Mouse (Mus musculus) heart, embryonic 10.5 days (tissue): ENCODE data around the gene Mob3a. TPM values are rescaled to one million over a fixed set of nuclear protein-coding genes. Genes with fewer than 3 reads are reported as not detected.

Experiments
- DNase-seq: peaks from one replicate; pipeline ENCODE4 v3.0.0-alpha.2; 2017; ENCODE audit warnings: low spot score
- H3K27ac ChIP-seq: fragments of 300-500 bp; sonication (generic); 2 replicates; pipeline ENCODE4 v1.5.1; 2016; ENCODE audit warnings: mild to moderate bottlenecking
- H3K27me3 ChIP-seq: fragments of 300-500 bp; sonication (generic); 2 replicates; pipeline ENCODE4 v1.6.1; 2016; ENCODE audit warnings: mild to moderate bottlenecking; ENCODE audit not compliant: poor library complexity, insufficient read depth, severe bottlenecking
- H3K36me3 ChIP-seq: fragments of 300-500 bp; sonication (generic); 2 replicates; pipeline ENCODE4 v1.6.1; 2016; ENCODE audit warnings: mild to moderate bottlenecking, moderate library complexity
- H3K4me1 ChIP-seq: fragments of 300-500 bp; sonication (generic); 2 replicates; pipeline ENCODE4 v1.6.1; 2016; ENCODE audit warnings: mild to moderate bottlenecking
- H3K4me3 ChIP-seq: fragments of 300-500 bp; sonication (generic); 2 replicates; pipeline ENCODE4 v1.5.1; 2016; ENCODE audit warnings: mild to moderate bottlenecking, moderate library complexity
- H3K9me3 ChIP-seq: fragments of 300-500 bp; sonication (generic); 2 replicates; pipeline ENCODE4 v1.6.1; 2016; ENCODE audit warnings: mild to moderate bottlenecking, moderate library complexity
- WGBS: fragments of 180-500 bp; shearing (Covaris S2); methylation state at CpG from one replicate; pipeline ENCODE4 v1.1.7; 2016; 5-methylcytosine and 5-hydroxymethylcytosine counted together
- polyA plus RNA-seq: library from polyadenylated mRNA; unstranded; fragments of >200 nt; fragmentation: Nextera tagmentation; extraction: Ambion mirVana; gene quantifications from 2 replicates; pipeline ENCODE4 v1.2.1, GENCODE M21; 2016

Mob3a gene
- polyA plus RNA-seq, 1 experiment from 2014 or later, result 56.8 TPM

DNA sequence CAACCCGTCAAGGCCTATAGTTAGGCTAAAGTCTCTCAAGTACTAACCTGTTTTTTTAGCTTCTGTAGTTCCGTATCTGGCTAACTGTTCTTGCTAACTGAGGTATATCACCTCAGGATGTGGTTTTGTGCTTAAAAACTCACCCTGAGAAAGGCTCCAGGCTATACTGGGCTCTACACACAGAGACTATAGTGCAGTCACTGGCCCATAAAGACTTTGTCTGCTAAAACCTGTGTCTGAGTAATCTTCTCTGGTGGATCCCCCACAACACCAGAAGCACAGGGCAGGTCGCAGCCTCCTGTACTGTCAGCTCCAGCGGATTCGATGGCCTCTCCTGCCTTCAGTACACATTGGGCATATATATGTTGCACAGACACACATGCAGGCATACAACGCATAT, 19.8 kb downstream of the Mob3a start:
- Histone ChIP-seq H3K9me3 (no peaks in the 10 kb centered on the region), H3K4me1 (peaks cover 42% of the 10 kb centered on the region), H3K36me3 (peaks cover 34% of the 10 kb centered on the region), H3K27ac (no peak overlapping the region), H3K4me3 (no peak overlapping the region), H3K27me3 (no peaks in the 10 kb centered on the region)
- 93% methylated on average over 6 of the region's 6 CpGs for WGBS
- DNase-seq, result no peak

DNA sequence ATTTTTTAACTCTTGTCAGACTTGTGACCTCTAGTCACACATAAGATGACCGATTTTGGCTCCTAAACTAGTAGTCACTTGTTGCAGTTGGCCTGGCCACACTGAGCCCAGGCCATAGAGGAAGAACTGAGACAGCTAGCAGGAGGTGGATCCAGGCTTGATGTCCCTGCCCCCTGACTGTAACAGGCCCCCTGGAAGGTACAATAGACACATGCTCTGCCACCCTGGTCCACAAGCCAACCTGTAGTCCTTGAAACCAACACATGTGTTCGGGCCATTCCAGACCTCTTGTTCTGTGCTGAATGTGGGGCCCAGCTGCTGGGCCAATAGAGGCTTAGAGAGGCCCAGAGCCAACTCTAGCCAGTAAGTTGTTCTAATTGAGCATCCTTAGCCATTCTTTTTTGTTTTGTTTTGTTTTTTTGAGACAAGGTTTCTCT, 21.5 kb downstream of the Mob3a start:
- no peaks in the 10 kb centered on the region for H3K27me3 ChIP-seq
- DNase-seq, result no peak
- peaks cover 47% of the 10 kb centered on the region for H3K4me1 ChIP-seq
- 88% methylated on average over 2 of the region's 2 CpGs for WGBS
- no peak overlapping the region for H3K4me3 ChIP-seq
- H3K9me3 ChIP-seq, result no peaks in the 10 kb centered on the region
- H3K27ac ChIP-seq, result peak overlapping the region; percentile 98
- peaks cover 17% of the 10 kb centered on the region for H3K36me3 ChIP-seq

- H3K36me3 ChIP-seq, result peaks cover 14% of the 10 kb centered on the region; the same call in 1 of the 2 replicates
- H3K27me3 ChIP-seq, result no peaks in the 10 kb centered on the region
- peak overlapping the region; percentile 98 for H3K27ac ChIP-seq
- H3K4me3 ChIP-seq, result no peak overlapping the region
- DNase-seq, result no peak
- no peaks in the 10 kb centered on the region for H3K9me3 ChIP-seq
- 60% methylated on average over 9 of the region's 9 CpGs for WGBS
- peaks cover 47% of the 10 kb centered on the region for H3K4me1 ChIP-seq
Measured at GRCm38 (mm10) chr10:80679556-80680259, 22.1 kb downstream of the Mob3a start.

DNA sequence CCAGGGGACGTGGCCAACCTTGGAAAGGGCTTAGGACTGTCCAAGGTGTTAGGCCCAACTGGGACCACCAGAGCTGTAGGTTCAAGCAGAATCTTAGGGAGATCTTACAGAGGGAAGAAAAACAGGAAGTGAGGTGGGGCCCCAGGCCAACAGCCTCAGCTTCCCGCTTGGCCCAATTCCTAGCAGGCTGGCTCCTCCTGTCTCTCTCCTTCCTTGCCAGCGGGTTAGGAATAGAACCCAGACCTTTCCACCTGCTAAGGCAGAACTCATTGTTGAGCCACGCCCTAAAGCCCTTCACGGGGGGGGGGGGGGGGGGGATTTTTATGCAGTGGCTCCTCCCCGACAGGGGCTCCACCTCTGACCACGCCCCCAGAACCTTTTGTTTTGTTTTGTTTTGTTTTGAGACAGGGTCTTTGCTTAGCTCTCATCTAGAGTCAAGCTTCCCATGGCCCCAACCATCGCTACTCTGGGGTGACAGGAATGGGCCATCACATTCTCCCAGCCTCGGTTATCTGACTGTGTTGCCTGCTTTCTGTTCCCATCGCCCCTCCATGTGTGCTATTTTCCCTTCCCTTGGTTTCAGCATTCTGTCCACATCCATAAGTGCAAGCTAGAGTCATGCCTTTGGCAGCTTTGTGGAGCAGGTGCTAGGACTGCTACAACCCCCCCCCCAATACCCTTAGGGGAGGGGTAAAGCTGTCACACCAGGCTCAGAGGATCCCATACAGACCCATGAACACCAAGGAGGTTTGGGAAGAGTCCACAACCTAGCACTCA, 23.0 kb downstream of the Mob3a start:
- WGBS, result 49% methylated on average over 10 of the region's 10 CpGs
- Histone ChIP-seq H3K9me3 (no peaks in the 10 kb centered on the region), H3K27me3 (no peaks in the 10 kb centered on the region), H3K4me3 (peak overlapping the region; percentile 95), H3K4me1 (peaks cover 56% of the 10 kb centered on the region), H3K36me3 (peaks cover 12% of the 10 kb centered on the region; the same call in 1 of the 2 replicates), H3K27ac (peak overlapping the region; percentile 98)
- DNase-seq, result no peak

GRCm38 (mm10) chr10:80677942-80678436, 23.8 kb downstream of the Mob3a start, which contains the start of gene Mknk2:
Gene Mknk2, minus strand, starts transcription at chr10:80678112.
- Histone ChIP-seq H3K36me3 (peaks cover 9% of the 10 kb centered on the region; the same call in 1 of the 2 replicates), H3K9me3 (no peaks in the 10 kb centered on the region), H3K27me3 (no peaks in the 10 kb centered on the region), H3K4me1 (peaks cover 64% of the 10 kb centered on the region), H3K27ac (peak within 1 kb of the TSS; percentile 98), H3K4me3 (peak within 1 kb of the TSS; percentile 95)
- WGBS, result 21% methylated on average over 8 of the region's 8 CpGs
- peak; percentile 93 for DNase-seq

DNA sequence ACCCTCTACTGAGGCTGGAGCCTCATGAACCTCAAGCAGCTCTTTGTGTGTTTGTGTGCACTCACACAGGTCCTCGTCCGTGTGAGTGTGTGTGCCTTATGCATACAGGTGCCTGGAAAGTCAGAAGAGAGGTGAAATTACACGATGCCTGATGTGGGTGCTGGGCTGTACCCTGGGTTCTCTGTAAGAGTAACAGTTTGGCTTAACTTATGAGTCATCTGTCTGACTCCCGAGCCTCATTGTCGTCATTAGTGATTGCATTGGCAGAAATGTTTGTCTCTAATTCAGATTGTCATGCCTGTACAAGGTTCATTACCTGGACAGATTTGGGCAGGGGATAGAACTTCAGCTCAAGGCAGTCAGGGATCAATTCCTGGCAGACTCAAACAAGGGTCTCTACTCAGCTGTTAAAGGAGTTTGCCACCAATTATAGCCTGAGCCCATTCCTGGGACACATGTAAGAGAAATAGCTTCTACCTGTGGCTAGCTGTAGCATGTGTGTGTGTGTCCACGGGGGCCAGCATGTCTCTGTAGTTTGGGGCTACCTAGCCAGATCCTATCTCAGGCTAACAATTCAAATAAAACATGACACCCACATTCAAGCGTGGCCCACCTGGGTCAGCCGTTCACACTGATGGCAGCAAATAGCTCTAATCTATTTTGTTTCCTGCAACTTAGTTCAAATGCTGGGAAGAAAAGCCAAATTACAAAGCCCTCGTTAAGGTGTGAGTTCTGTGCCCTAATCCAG, 24.5 kb downstream of the Mob3a start:
- DNase-seq, result no peak
- peak overlapping the region; percentile 98 for H3K27ac ChIP-seq
- H3K4me3 ChIP-seq, result peak overlapping the region; percentile 95
- peaks cover 71% of the 10 kb centered on the region for H3K4me1 ChIP-seq
- H3K9me3 ChIP-seq, result no peaks in the 10 kb centered on the region
- WGBS, result 34% methylated on average over 9 of the region's 9 CpGs
- peaks cover 9% of the 10 kb centered on the region; the same call in 1 of the 2 replicates for H3K36me3 ChIP-seq
- no peaks in the 10 kb centered on the region for H3K27me3 ChIP-seq

DNA sequence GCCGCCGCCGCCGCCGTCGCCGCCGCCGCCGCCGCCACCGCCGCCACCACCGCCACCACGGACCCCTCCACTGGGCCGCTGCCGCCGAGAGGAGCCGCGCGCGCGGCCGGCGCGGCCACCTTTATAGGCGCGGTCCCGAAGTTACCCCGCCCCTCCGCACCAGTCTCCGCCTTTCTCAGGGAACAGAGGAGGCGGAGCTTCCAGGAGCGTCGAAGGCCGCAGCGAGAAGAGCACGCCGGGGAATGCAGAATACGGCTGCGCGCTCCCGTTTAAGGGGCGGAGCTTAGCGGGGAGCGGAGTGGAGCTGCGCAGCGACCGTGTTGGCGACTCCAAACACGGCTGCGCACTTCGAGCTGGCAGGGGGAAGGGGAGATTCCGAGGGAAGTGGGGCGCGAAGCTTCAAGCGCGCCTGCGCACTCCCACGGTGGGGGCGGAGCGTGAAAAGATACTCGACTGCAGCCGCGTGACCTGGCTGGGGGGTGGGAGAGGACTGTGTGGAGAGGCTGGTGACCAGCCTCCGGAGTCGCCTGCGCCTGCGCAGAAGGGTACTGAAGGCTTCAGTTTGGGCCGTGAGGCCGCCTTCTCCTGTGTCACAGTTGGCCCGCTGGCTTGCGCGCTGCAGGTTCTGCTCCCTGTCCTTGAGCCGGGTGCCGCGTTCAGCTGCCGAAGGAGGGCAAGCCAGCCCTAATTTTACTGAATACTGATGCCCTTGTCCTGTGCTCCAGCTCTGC, 25.4 kb downstream of the Mob3a start:
- Histone ChIP-seq H3K27ac (peak overlapping the region; percentile 98), H3K4me3 (peak overlapping the region; percentile 95), H3K36me3 (peaks cover 18% of the 10 kb centered on the region), H3K4me1 (peaks cover 80% of the 10 kb centered on the region), H3K9me3 (no peaks in the 10 kb centered on the region), H3K27me3 (no peaks in the 10 kb centered on the region)
- 2% methylated on average over 65 of the region's 78 CpGs for WGBS
- peak; percentile 100 for DNase-seq

DNA sequence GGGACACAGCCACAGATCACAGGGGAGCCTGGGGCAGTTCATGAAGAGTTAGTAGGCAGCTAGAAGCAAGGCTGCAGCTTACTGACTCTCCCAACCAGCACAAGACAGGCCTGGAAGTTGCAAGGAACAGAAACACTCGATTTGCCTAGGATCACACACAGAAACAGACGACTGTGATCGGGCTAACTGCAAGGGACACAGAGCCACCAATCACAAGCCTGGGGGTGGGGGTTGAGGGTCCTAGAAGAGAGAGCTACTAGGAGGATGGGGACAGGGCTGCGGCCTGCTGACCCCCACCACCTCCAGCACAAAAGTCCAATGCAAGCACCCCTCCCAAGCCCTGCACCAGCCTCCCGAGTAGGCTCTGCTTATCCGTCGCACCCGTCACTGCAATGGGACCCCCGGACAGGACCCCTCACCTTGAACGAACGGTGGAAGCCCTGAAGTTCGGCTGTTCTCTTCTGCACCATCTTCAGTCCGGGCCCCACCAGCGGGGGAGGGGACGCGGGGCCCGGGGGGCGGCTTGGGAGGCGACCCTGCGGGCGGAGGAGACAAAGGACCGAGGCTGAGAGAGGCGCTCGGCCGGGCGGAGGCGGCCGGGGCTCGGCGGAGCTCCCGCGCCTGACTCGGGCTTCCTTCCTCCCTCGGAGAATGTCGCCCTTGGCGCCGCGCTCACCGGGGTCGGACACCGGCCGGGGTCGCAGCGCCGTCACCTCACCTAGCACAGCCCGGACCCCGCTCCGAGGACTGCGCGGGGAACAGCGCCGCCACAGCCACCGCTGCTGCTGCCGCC, 26.2 kb downstream of the Mob3a start:
- peaks cover 84% of the 10 kb centered on the region for H3K4me1 ChIP-seq
- no peak for DNase-seq
- H3K4me3 ChIP-seq, result peak overlapping the region; percentile 95
- WGBS, result under 1% methylated on average over 52 of the region's 54 CpGs
- no peaks in the 10 kb centered on the region for H3K27me3 ChIP-seq
- H3K36me3 ChIP-seq, result peaks cover 26% of the 10 kb centered on the region
- peak overlapping the region; percentile 98 for H3K27ac ChIP-seq
- H3K9me3 ChIP-seq, result no peaks in the 10 kb centered on the region

DNA sequence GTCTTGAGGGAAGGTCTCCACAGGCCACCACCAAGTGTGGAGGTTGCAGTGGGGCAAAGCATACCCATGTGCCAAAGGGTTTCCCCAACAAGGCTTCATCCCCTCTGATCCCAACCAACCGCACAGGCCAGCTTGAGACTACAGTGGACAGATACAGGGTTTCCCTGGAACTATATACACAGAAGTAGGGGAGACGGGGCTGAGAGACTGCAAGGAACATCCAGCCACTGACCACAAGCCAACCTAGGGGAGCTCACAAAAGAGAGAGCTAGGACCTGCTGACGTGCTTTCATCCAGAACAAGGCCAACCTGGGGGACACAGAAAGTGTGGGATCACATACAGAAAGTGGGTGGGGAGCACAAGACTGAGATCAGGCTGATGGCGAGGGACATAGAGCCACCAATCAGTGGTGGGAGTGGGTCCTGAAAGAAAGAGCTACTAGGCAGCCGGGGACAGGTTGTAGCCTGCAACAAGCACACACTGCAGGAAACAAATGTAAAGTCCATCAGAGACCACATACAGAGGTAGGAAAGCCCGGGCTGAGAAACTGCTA, 26.8 kb downstream of the Mob3a start:
- Histone ChIP-seq H3K27me3 (no peaks in the 10 kb centered on the region), H3K4me3 (peak overlapping the region; percentile 95), H3K9me3 (no peaks in the 10 kb centered on the region), H3K36me3 (peaks cover 32% of the 10 kb centered on the region), H3K4me1 (peaks cover 79% of the 10 kb centered on the region), H3K27ac (peak overlapping the region; percentile 98)
- WGBS, result 27% methylated on average over 6 of the region's 6 CpGs
- DNase-seq, result no peak

- peaks cover 73% of the 10 kb centered on the region for H3K4me1 ChIP-seq
- WGBS, result 49% methylated on average over 5 of the region's 5 CpGs
- peak overlapping the region; percentile 98 for H3K27ac ChIP-seq
- H3K4me3 ChIP-seq, result peak overlapping the region; percentile 95
- no peak for DNase-seq
- H3K27me3 ChIP-seq, result no peaks in the 10 kb centered on the region
- H3K9me3 ChIP-seq, result no peaks in the 10 kb centered on the region
- H3K36me3 ChIP-seq, result peaks cover 39% of the 10 kb centered on the region
Measured at GRCm38 (mm10) chr10:80674161-80674711, 27.5 kb downstream of the Mob3a start.

DNA sequence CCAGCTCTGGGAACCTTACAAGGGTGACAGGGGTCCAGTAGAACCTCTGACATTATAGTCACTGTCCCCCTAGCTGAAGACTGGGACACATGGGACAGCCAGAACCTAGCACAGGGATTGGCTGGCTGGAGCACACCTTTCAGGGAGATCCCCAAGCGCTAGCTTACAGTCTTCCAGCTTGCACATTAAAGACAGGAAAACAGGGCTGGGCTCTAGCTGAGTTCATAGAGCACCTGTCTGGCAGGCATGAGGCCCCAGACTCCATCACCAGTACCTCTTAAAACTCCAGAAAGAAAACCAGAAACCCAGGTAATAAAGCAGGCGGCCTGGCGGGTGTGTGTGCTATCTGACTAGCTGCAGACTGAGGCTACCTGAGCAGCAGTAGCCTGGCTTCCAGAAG, 28.1 kb downstream of the Mob3a start:
- H3K4me3 ChIP-seq, result peak overlapping the region; percentile 95; the same call in 1 of the 2 replicates

More for the DNA sequence above, 28.1 kb downstream of the Mob3a start:
- no peak for DNase-seq
- Histone ChIP-seq H3K9me3 (no peaks in the 10 kb centered on the region), H3K4me1 (peaks cover 71% of the 10 kb centered on the region), H3K27me3 (no peaks in the 10 kb centered on the region), H3K27ac (peak overlapping the region; percentile 98; the same call in 1 of the 2 replicates), H3K36me3 (peaks cover 45% of the 10 kb centered on the region)
- 96% methylated on average over 3 of the region's 3 CpGs for WGBS
